Mouse (Mus musculus) pancreas, adult 10 weeks (tissue): ENCODE measurements around the gene Zfp59. TPM values are rescaled to one million over a fixed set of nuclear protein-coding genes. Genes with fewer than 3 reads are reported as not detected.

Experiments
- polyA plus RNA-seq: library from polyadenylated mRNA; stranded (reverse); fragments of 350-450 nt; fragmentation: Illumina TruSeq; extraction: RNeasy Lipid Tissue Mini Kit (QIAGEN cat#74804); gene quantifications from one replicate; pipeline ENCODE4 v1.2.3, GENCODE M21; 2015; ENCODE audit warnings: low read depth, low replicate concordance; ENCODE audit not compliant: insufficient read depth

Zfp59 gene
- 1.5 TPM for polyA plus RNA-seq

DNA sequence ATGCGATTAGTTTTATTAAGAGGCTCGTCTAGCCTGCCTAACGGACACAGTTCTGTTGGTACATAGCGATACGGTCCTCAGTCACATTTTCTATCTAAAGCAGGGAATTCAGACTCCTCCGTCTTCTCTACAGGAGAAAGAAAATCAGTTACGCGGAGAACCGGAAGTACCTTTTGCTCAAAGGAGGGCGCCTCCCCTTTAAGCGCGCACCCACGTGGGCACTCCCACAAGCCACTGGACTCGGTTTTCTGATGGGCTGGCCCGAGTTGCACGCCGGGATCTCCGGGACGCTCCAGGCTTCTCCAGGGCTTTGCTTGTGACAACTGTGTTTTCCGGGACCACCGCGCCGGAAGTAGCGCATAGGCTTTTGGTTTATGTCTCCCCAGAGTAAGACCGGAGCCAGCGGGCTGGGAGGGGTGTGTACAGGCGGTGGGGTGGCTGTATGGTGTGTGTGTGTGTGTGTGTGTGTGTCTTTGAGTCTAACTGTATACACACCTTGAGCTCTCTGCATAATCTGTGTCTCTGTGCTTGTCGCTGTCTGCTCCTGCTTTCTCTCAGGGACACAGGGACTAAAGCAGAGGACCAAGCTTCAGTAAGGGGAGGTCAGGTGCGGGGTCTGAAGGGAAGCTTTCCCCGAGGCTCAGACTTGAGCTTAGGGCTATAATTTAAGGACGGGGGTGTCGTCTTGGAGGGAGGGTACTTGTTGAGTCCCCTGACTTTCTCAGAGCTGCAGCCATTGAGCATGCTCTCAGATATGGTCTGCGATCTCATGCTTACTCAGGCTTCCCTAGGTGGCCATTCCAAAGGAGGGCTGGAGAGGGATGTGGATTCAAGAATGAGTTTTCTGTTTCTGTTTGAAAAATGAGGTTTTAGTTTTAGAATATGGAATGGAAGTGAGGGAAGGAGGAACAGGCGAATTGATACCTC, at the start of gene Zfp59:
Zfp59 (plus strand) TSS at position 285 of the 927 bp plus-strand sequence.

DNA sequence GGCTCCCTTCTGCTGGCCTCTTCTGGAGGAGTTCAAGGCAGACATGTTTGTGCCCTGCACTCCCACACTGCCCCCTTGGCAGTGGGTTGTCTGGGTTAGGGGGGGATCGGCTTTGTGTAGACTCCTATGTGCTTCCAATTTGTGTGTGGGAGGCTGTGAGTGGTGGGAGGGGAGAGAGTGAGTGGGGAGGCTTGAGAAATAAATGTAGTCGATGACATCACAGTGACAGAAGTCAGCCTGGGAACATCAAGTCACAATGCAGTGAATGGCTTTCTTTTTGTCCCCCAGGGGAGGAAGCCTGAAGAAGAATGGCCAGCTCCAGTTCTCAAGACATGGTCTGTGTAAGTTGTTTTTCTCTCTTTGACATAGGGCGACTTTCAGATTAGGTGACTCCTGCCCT, 31.5 kb upstream of the Zfp59 start, which contains the start of gene Zfp626:
Zfp626 (plus strand) TSS at position 301 of the 400 bp plus-strand sequence.

DNA sequence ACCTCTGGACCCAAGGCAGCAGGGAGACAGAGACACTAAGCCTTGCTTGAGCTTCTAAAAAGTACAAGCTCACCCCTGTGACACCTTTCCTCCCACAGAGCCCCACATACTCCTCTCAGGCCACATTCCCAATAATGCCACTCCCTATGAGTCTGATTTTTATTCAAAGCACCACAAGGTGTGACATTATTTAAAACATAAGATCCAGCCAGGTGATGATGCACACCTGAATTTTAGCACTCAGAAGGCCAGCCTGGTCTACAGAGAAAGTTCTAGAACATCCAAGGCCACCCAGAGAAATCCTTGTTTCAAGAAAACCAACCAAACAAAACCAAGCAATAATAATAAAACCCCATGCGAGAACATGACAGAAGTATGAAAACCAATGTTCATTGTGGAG, 18.8 kb downstream of the Zfp59 start, which contains the start of gene Zfp607a:
Zfp607a (plus strand) TSS at position 301 of the 400 bp plus-strand sequence.

Other genes with a start within 250 kb of the Zfp59 start
- 25.0 TPM for gene Akt2, start 247.1 kb upstream of the Zfp59 start, polyA plus RNA-seq
- not detected for gene Ttc9b, start 184.7 kb upstream of the Zfp59 start, polyA plus RNA-seq
- gene Map3k10, start 164.0 kb upstream of the Zfp59 start, polyA plus RNA-seq: 5.3 TPM
- 0.39 TPM for gene Zfp607b, start 149.3 kb upstream of the Zfp59 start, polyA plus RNA-seq
- gene Zfp60, start 107.2 kb upstream of the Zfp59 start, polyA plus RNA-seq: 2.9 TPM
- gene Zfp626, start 31.4 kb upstream of the Zfp59 start, polyA plus RNA-seq: 1.2 TPM
- 1.6 TPM for gene Zfp607a, start 18.9 kb downstream of the Zfp59 start, polyA plus RNA-seq
- 2.9 TPM for gene Zfp974, start 90.9 kb downstream of the Zfp59 start, polyA plus RNA-seq
- 3.1 TPM for gene Zfp780b, start 140.6 kb downstream of the Zfp59 start, polyA plus RNA-seq
- gene Zfp850, start 175.5 kb downstream of the Zfp59 start, polyA plus RNA-seq: 0.35 TPM
- gene Psmc4, start 211.5 kb downstream of the Zfp59 start, polyA plus RNA-seq: 35.1 TPM
- gene Fcgbp, start 232.6 kb downstream of the Zfp59 start, polyA plus RNA-seq: 0.37 TPM